Mouse (Mus musculus) liver, postnatal 0 days (tissue): Measurements from ENCODE around the gene Lbx2.

Source experiments
- CTCF ChIP-seq: sonication (generic); IDR thresholded peaks from 2 replicates; pipeline ENCODE4 v1.5.1; 2016; ENCODE audit warnings: antibody characterized with exemption, low read depth
- EP300 ChIP-seq: IDR thresholded peaks from 2 replicates; pipeline ENCODE4 v1.6.1; 2016; ENCODE audit warnings: antibody characterized with exemption, low read depth, mild to moderate bottlenecking

- TF ChIP-seq CTCF, result no peak
- TF ChIP-seq EP300, result no peak
These were observed 30.4 kb downstream of the Lbx2 start for GRCm38 (mm10) chr6:83116373-83117164.
